Mouse (Mus musculus): Measurements from ENCODE around the gene Ddah2. TPM values are rescaled to one million over a fixed set of nuclear protein-coding genes. Genes with fewer than 3 reads are reported as not detected.

Gene Ddah2
- total and polyA plus RNA-seq, 3 experiments, result 52.4 to 242 (median 180) TPM

DNA sequence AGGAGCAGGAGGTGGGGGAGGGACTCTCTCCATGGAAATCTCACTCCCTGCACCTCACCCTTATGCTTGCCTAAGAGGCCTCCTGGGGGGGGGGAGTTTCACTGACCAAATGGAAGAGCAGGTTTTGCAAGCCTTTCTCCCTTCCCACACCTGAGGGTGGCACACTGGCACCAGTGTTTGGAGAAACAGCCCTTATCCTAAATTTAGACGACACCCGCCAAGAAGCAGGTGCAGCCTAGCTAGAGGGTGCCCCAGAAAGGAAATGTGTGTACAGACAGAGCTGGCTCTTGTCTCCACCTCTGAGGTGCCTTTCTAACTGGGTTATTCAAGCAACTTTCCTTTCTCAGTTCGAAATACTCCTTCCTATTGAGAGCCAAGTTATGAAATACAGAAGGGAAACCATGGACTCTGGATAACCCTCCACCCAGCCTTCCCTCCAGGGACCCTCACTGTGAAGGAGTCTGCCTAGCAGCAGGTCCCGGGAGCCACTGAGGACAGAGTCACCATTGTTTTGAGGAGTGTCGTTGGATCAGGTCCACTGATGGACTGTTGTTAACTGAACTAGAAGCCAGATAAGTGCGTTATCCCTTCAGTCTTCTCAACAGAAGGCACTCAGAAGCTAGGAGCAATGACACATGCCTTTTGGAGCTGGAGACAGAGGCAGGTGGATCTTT lies 11.9 kb downstream of the Ddah2 start:
- DNase-seq (ENCODE audit: low spot score) (no peak), ATAC-seq (ENCODE audit: extremely low read depth, insufficient number of reproducible peaks, low FRiP score, poor library complexity, severe bottlenecking) (no peak)
- TF ChIP-seq POLR2AphosphoS5 (IDR thresholded peaks at IDR 0.05; ENCODE audit: insufficient replicate concordance, low read depth, low read length), result no peak
- TF ChIP-seq GATA2 (IDR thresholded peaks at IDR 0.05; ENCODE audit: borderline replicate concordance, low read depth, low read length), result no peak
- no peak for TF ChIP-seq TAL1 (conservative IDR thresholded peaks at IDR 0.05; ENCODE audit: low read depth, low read length)
- no peak for TF ChIP-seq CTCF (IDR thresholded peaks at IDR 0.05; ENCODE audit: low read depth, low read length)
- TF ChIP-seq GATA1 (IDR thresholded peaks at IDR 0.05; ENCODE audit: borderline replicate concordance, low read length), result no peak
- Histone ChIP-seq H3K4me3 (ENCODE audit: low read depth, low read length) (no peak overlapping the region), H3K9me3 (replicated peaks) (no peaks in the 10 kb centered on the region), H3K36me3 (replicated peaks) (no peaks in the 10 kb centered on the region), H3K27me3 (ENCODE audit: insufficient read depth, low read length) (peaks cover 46% of the 10 kb centered on the region), H3K4me1 (ENCODE audit: insufficient read depth, low read depth, low read length) (peaks cover 28% of the 10 kb centered on the region)

DNA sequence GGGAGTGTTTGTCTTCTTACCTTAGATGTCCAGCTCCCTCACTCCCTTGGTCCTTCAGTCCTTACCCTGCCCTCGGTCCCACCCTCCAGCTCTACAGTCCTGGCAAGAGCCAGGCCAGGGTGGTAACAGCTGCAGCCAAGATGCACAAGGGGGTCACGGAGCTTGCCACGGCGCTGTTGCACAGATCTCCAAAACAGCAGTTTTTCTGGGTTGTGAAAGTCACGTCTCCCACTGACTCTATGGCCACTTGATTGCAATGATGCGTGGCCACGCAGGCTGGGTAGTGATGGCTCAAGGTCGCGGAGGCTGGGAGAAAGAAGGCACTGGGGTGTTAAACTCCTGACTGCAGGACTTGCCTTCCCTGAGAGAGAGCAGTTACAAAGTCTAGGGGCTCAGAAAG lies 12.6 kb downstream of the Ddah2 start:
- DNase-seq (ENCODE audit: low spot score) (no peak), ATAC-seq (ENCODE audit: extremely low read depth, insufficient number of reproducible peaks, low FRiP score, poor library complexity, severe bottlenecking) (no peak)
- peaks cover 39% of the 10 kb centered on the region for H3K27me3 ChIP-seq (ENCODE audit: insufficient read depth, low read length)
- no peaks in the 10 kb centered on the region for H3K9me3 ChIP-seq (replicated peaks)
- TF ChIP-seq GATA2 (IDR thresholded peaks at IDR 0.05; ENCODE audit: borderline replicate concordance, low read depth, low read length) (no peak), GATA1 (IDR thresholded peaks at IDR 0.05; ENCODE audit: borderline replicate concordance, low read length) (no peak), CTCF (IDR thresholded peaks at IDR 0.05; ENCODE audit: low read depth, low read length) (no peak), POLR2AphosphoS5 (IDR thresholded peaks at IDR 0.05; ENCODE audit: insufficient replicate concordance, low read depth, low read length) (no peak), TAL1 (conservative IDR thresholded peaks at IDR 0.05; ENCODE audit: low read depth, low read length) (no peak)
- no peak overlapping the region for H3K4me3 ChIP-seq (ENCODE audit: low read depth, low read length)
- H3K36me3 ChIP-seq (replicated peaks), result no peaks in the 10 kb centered on the region
- peaks cover 26% of the 10 kb centered on the region for H3K4me1 ChIP-seq (ENCODE audit: insufficient read depth, low read depth, low read length)

DNA sequence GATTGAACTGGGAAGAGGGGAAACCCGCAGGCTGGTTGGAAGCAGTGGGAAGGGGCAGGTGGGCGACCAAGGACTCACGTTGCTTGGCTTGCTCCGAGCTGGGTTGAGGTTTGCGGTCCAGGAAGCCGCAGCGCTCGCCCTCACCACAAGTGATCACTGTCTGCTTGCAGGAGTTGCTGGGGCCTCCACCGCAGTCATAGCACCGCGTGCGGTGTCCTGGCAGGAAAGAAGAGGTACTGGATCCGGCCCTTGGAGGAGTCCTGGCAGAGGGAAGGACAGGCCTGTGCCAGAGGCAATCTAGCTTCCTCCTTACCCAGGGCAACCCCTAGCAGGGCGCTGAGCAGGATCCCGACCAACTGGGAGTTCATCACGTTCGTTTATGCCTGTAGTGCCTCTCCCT lies 15.3 kb downstream of the Ddah2 start:
- Histone ChIP-seq H3K4me1 (ENCODE audit: insufficient read depth, low read depth, low read length) (peaks cover 43% of the 10 kb centered on the region), H3K27me3 (ENCODE audit: insufficient read depth, low read length) (peaks cover 21% of the 10 kb centered on the region), H3K4me3 (ENCODE audit: low read depth, low read length) (peak overlapping the region; percentile 4; the same call in 1 of the 2 replicates), H3K9me3 (replicated peaks) (no peaks in the 10 kb centered on the region), H3K36me3 (replicated peaks) (no peaks in the 10 kb centered on the region)
- TF ChIP-seq CTCF (IDR thresholded peaks at IDR 0.05; ENCODE audit: low read depth, low read length), result no peak
- TF ChIP-seq GATA2 (IDR thresholded peaks at IDR 0.05; ENCODE audit: borderline replicate concordance, low read depth, low read length), result no peak
- no peak for TF ChIP-seq GATA1 (IDR thresholded peaks at IDR 0.05; ENCODE audit: borderline replicate concordance, low read length)
- no peak for TF ChIP-seq POLR2AphosphoS5 (IDR thresholded peaks at IDR 0.05; ENCODE audit: insufficient replicate concordance, low read depth, low read length)
- no peak for TF ChIP-seq TAL1 (conservative IDR thresholded peaks at IDR 0.05; ENCODE audit: low read depth, low read length)
- ATAC-seq (ENCODE audit: extremely low read depth, insufficient number of reproducible peaks, low FRiP score, poor library complexity, severe bottlenecking) (no peak), DNase-seq (ENCODE audit: low spot score) (no peak)

DNA sequence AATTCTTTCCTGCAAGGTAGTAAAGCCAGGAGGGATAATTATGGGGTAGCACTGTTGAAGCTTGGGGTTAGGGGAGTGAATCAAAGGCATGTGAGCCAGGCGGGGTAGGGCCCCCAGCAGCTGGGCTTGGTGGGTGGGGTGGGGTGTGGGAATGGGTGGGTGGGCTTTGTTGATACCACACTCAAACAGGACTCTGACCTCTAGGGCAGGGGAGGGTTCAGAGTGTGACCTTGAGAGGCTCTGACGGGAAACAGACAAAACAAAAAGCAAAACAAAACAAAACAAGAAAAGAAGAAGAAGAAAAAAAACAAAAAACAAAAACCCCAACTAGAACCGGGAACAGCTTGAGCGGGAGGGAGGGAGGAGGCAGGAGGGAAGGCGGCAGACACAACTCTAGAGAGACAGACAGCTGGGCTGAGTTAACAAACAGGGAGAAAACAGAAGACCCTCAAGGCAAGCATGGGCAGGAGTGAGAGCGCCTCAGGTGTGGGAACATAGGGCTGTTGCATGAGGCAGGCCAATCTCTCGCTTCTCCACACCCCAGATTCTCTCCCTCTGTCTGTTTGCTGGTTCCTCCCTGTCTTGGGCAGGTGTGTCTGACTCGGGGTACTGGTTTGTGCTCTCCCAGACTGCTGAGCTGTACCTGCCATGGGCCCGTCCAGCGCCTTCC lies 17.8 kb downstream of the Ddah2 start, which contains the start of gene Ly6g6e:
TSS of gene Ly6g6e (plus strand) at position 396 of the 670 bp plus-strand sequence.
- no peak within 1 kb of the TSS for H3K4me3 ChIP-seq (ENCODE audit: low read depth, low read length)
- no peaks in the 10 kb centered on the region for H3K9me3 ChIP-seq (replicated peaks)
- TF ChIP-seq GATA2 (IDR thresholded peaks at IDR 0.05; ENCODE audit: borderline replicate concordance, low read depth, low read length) (no peak), TAL1 (conservative IDR thresholded peaks at IDR 0.05; ENCODE audit: low read depth, low read length) (no peak), POLR2AphosphoS5 (IDR thresholded peaks at IDR 0.05; ENCODE audit: insufficient replicate concordance, low read depth, low read length) (no peak), CTCF (IDR thresholded peaks at IDR 0.05; ENCODE audit: low read depth, low read length) (no peak), GATA1 (IDR thresholded peaks at IDR 0.05; ENCODE audit: borderline replicate concordance, low read length) (no peak)
- H3K27me3 ChIP-seq (ENCODE audit: insufficient read depth, low read length), result peaks cover 8% of the 10 kb centered on the region; the same call in 1 of the 2 replicates
- no peak for ATAC-seq (ENCODE audit: extremely low read depth, insufficient number of reproducible peaks, low FRiP score, poor library complexity, severe bottlenecking)
- DNase-seq (ENCODE audit: low spot score), result no peak
- H3K4me1 ChIP-seq (ENCODE audit: insufficient read depth, low read depth, low read length), result peaks cover 58% of the 10 kb centered on the region
- H3K36me3 ChIP-seq (replicated peaks), result no peaks in the 10 kb centered on the region

DNA sequence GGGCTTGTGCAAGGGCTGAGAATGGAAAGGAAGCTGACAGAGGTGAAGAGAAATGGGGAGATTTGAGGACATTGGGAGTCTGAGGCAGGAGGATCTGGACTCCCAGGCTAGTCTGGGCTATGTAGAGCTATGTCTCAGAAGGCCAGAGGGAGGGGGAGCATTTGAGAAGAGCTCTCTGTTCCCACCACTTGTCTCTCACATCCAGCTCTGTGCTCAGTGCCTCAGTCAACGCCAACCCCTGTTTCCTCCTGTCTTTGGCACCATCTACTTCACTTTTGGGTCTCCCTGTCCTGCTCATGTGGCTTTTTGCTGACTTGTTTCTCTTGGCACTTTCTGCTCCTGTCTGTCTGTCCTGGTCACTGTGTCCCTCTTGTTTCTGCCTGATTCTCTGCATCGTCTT lies 18.4 kb downstream of the Ddah2 start:
- no peaks in the 10 kb centered on the region for H3K9me3 ChIP-seq (replicated peaks)
- peaks cover 64% of the 10 kb centered on the region for H3K4me1 ChIP-seq (ENCODE audit: insufficient read depth, low read depth, low read length)
- no peak overlapping the region for H3K4me3 ChIP-seq (ENCODE audit: low read depth, low read length)
- DNase-seq (ENCODE audit: low spot score) (no peak), ATAC-seq (ENCODE audit: extremely low read depth, insufficient number of reproducible peaks, low FRiP score, poor library complexity, severe bottlenecking) (no peak)
- no peak for TF ChIP-seq GATA1 (IDR thresholded peaks at IDR 0.05; ENCODE audit: borderline replicate concordance, low read length)
- no peaks in the 10 kb centered on the region for H3K36me3 ChIP-seq (replicated peaks)
- H3K27me3 ChIP-seq (ENCODE audit: insufficient read depth, low read length), result peaks cover 7% of the 10 kb centered on the region; the same call in 1 of the 2 replicates

DNA sequence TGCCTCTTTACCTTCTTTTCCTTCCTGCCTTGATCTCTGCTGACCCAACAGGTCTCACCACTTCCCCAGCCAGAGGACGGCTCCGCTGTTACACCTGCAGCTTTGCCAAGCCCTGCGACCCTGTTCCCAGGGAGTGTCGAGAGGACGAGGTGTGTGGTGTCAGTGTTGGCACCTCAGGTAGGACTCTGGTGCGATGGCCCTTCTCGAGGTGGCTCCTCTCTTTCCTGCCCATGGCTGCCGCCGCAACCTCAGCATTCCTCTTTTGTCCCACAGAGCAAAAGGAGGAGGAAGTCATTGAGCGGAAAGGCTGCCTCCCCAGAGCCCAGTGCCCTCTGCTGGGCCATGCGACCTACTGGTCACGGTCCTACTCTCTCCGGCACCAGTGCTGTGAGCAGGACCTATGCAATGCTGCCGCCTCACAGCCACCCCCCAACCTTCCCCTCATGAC lies 19.0 kb downstream of the Ddah2 start, which contains the start of gene Ly6g6d:
TSS of gene Ly6g6d (minus strand) at position 280 of the 448 bp plus-strand sequence.
- H3K27me3 ChIP-seq (ENCODE audit: insufficient read depth, low read length), result peaks cover 7% of the 10 kb centered on the region; the same call in 1 of the 2 replicates
- DNase-seq (ENCODE audit: low spot score) (no peak), ATAC-seq (ENCODE audit: extremely low read depth, insufficient number of reproducible peaks, low FRiP score, poor library complexity, severe bottlenecking) (no peak)
- TF ChIP-seq TAL1 (conservative IDR thresholded peaks at IDR 0.05; ENCODE audit: low read depth, low read length), result no peak
- no peak for TF ChIP-seq CTCF (IDR thresholded peaks at IDR 0.05; ENCODE audit: low read depth, low read length)
- no peak for TF ChIP-seq GATA2 (IDR thresholded peaks at IDR 0.05; ENCODE audit: borderline replicate concordance, low read depth, low read length)
- TF ChIP-seq GATA1 (IDR thresholded peaks at IDR 0.05; ENCODE audit: borderline replicate concordance, low read length), result no peak
- no peak for TF ChIP-seq POLR2AphosphoS5 (IDR thresholded peaks at IDR 0.05; ENCODE audit: insufficient replicate concordance, low read depth, low read length)
- no peak within 1 kb of the TSS for H3K4me3 ChIP-seq (ENCODE audit: low read depth, low read length)
- no peaks in the 10 kb centered on the region for H3K9me3 ChIP-seq (replicated peaks)
- peaks cover 68% of the 10 kb centered on the region for H3K4me1 ChIP-seq (ENCODE audit: insufficient read depth, low read depth, low read length)
- H3K36me3 ChIP-seq (replicated peaks), result no peaks in the 10 kb centered on the region
